Mouse (Mus musculus): Measurements from ENCODE around the gene Asic5.

Asic5 gene

GRCm38 (mm10) chr3:82007002-82007401 lies 24.9 kb downstream of the Asic5 start:
- no peak for DNase-seq (ENCODE audit: low spot score in 2 of 2)

GRCm38 (mm10) chr3:82014148-82014703 lies 32.1 kb downstream of the Asic5 start:
- DNase-seq (ENCODE audit: low spot score in 2 of 2) = no peak

GRCm38 (mm10) chr3:82022421-82022920 lies 40.4 kb downstream of the Asic5 start:
- no peak for DNase-seq (ENCODE audit: low spot score in 2 of 2)

GRCm38 (mm10) chr3:82023065-82023464 lies 41.0 kb downstream of the Asic5 start:
- DNase-seq (ENCODE audit: low spot score in 2 of 2) = no peak

- no peak for DNase-seq (ENCODE audit: low spot score in 2 of 2)
These were observed 45.2 kb downstream of the Asic5 start for GRCm38 (mm10) chr3:82027286-82027685.

GRCm38 (mm10) chr3:82029229-82029628 lies 47.1 kb downstream of the Asic5 start:
- DNase-seq (ENCODE audit: low spot score in 2 of 2) = peak in 1 of 2 experiments; percentile 39

- DNase-seq (ENCODE audit: low spot score in 2 of 2) = no peak
These were observed 48.1 kb downstream of the Asic5 start for GRCm38 (mm10) chr3:82030008-82030748.

- DNase-seq (ENCODE audit: low spot score in 2 of 2) = no peak
These were observed 54.4 kb downstream of the Asic5 start for GRCm38 (mm10) chr3:82036262-82037044.

GRCm38 (mm10) chr3:82043676-82044075 lies 61.6 kb downstream of the Asic5 start:
- no peak for DNase-seq (ENCODE audit: low spot score in 2 of 2)

GRCm38 (mm10) chr3:82044902-82045301 lies 62.8 kb downstream of the Asic5 start:
- no peak for DNase-seq (ENCODE audit: low spot score in 2 of 2)

GRCm38 (mm10) chr3:82046087-82046486 lies 64.0 kb downstream of the Asic5 start:
- DNase-seq (ENCODE audit: low spot score in 2 of 2) = no peak

- no peak for DNase-seq (ENCODE audit: low spot score in 2 of 2)
These were observed 65.1 kb downstream of the Asic5 start for GRCm38 (mm10) chr3:82047100-82047753.

GRCm38 (mm10) chr3:82048078-82048477 lies 66.0 kb downstream of the Asic5 start:
- no peak for DNase-seq (ENCODE audit: low spot score in 2 of 2)

- no peak for DNase-seq (ENCODE audit: low spot score in 2 of 2)
These were observed 66.6 kb downstream of the Asic5 start for GRCm38 (mm10) chr3:82048681-82049080.

- no peak for DNase-seq (ENCODE audit: low spot score in 2 of 2)
These were observed 69.4 kb downstream of the Asic5 start for GRCm38 (mm10) chr3:82051468-82051867.

GRCm38 (mm10) chr3:82052029-82052428 lies 69.9 kb downstream of the Asic5 start:
- DNase-seq (ENCODE audit: low spot score in 2 of 2) = no peak

GRCm38 (mm10) chr3:82054283-82054974 lies 72.3 kb downstream of the Asic5 start:
- DNase-seq (ENCODE audit: low spot score in 2 of 2) = no peak

GRCm38 (mm10) chr3:82057201-82057600 lies 75.1 kb downstream of the Asic5 start:
- no peak for DNase-seq (ENCODE audit: low spot score in 2 of 2)

GRCm38 (mm10) chr3:82061402-82062180 lies 79.5 kb downstream of the Asic5 start:
- DNase-seq (ENCODE audit: low spot score in 2 of 2) = no peak

GRCm38 (mm10) chr3:82067830-82068229 lies 85.7 kb downstream of the Asic5 start:
- DNase-seq (ENCODE audit: low spot score in 2 of 2) = no peak

Data from frontal cortex, postnatal 36 days (tissue).